Mouse (Mus musculus) neural tube, embryonic 11.5 days (tissue): ENCODE data around the gene 1700028P14Rik. TPM values are rescaled to one million over a fixed set of nuclear protein-coding genes. Genes with fewer than 3 reads are reported as not detected.
A peak's percentile ranks its signal among the peaks of the same experiment; 100 is the strongest.

Experiments
- ATAC-seq: fragments of 200-750 bp; cut with Nextera tagmentation; 2 replicates; pipeline ENCODE4 v1.8.0; 2017; ENCODE audit warnings: moderate number of reproducible peaks, mild to moderate bottlenecking, moderate TSS enrichment, moderate library complexity; ENCODE audit not compliant: insufficient read depth, low FRiP score, low TSS enrichment
- DNase-seq: peaks from one replicate; pipeline ENCODE4 v3.0.0-alpha.2; 2015; ENCODE audit warnings: low spot score
- H3K27ac ChIP-seq: fragments of 300-500 bp; sonication (generic); 2 replicates; pipeline ENCODE4 v1.5.1; 2014; ENCODE audit warnings: low read depth, mild to moderate bottlenecking, low read length
- H3K27me3 ChIP-seq: fragments of 300-500 bp; sonication (generic); 2 replicates; pipeline ENCODE4 v1.6.1; 2014; ENCODE audit warnings: mild to moderate bottlenecking, low read length, mixed read lengths; ENCODE audit not compliant: control insufficient read depth, insufficient read depth
- H3K36me3 ChIP-seq: fragments of 300-500 bp; sonication (generic); 2 replicates; pipeline ENCODE4 v1.6.1; 2014; ENCODE audit warnings: mild to moderate bottlenecking, low read length, moderate library complexity, mixed read lengths; ENCODE audit not compliant: control insufficient read depth, insufficient read depth
- H3K4me1 ChIP-seq: fragments of 300-500 bp; sonication (generic); 2 replicates; pipeline ENCODE4 v1.6.1; 2014; ENCODE audit warnings: low read length, mixed read lengths; ENCODE audit not compliant: control insufficient read depth, insufficient read depth
- H3K4me2 ChIP-seq: fragments of 300-500 bp; sonication (generic); 2 replicates; pipeline ENCODE4 v1.6.1; 2014; ENCODE audit warnings: low read depth, mild to moderate bottlenecking, moderate library complexity
- H3K4me3 ChIP-seq: fragments of 300-500 bp; sonication (generic); 2 replicates; pipeline ENCODE4 v1.5.1; 2014; ENCODE audit warnings: low read depth, low read length
- H3K9ac ChIP-seq: fragments of 300-500 bp; sonication (generic); 2 replicates; pipeline ENCODE4 v1.6.1; 2014; ENCODE audit warnings: mild to moderate bottlenecking, low read length
- H3K9me3 ChIP-seq: fragments of 300-500 bp; sonication (generic); 2 replicates; pipeline ENCODE4 v1.6.1; 2016; ENCODE audit warnings: low read length; ENCODE audit not compliant: control insufficient read depth
- WGBS: fragments of 180-500 bp; shearing (Covaris S2); extraction: QIAGEN DNeasy Blood & Tissue Kit; methylation state at CpG from one replicate; pipeline ENCODE4 v1.1.7; 2014; 5-methylcytosine and 5-hydroxymethylcytosine counted together
- polyA plus RNA-seq: library from polyadenylated mRNA; unstranded; fragments of >200 nt; fragmentation: Nextera tagmentation; extraction: Ambion mirVana; gene quantifications from 2 replicates; pipeline ENCODE4 v1.2.1, GENCODE M21; 2014

The 1700028P14Rik gene
- polyA plus RNA-seq, 1 experiment from 2014 or later: not detected

DNA sequence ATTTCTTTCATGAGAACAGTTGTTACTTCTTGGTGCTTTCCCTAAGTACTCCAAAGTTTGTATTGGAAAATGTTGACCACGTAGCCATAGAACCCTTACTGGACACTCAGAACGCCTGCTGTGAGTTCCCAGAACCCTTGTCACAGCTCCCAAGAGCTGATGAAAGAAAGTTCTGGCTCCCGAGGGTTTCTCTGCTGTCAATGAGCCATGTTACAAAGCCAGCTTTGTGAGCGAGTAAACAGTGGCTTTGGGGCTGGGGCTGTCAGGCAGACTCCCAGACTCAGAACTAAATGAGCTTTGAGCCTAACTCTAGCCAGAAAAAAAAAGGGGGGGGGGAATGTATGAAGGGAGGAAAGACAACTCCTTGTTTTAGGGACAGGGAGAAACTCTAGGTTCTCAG, 120.7 kb downstream of the 1700028P14Rik start:
- no peaks in the 10 kb centered on the region for H3K4me1 ChIP-seq
- DNase-seq (no peak), ATAC-seq (no peak)
- no peaks in the 10 kb centered on the region for H3K36me3 ChIP-seq
- H3K4me3 ChIP-seq: no peak overlapping the region
- no peaks in the 10 kb centered on the region for H3K27me3 ChIP-seq
- 44% methylated on average over 4 of the region's 4 CpGs for WGBS
- H3K27ac ChIP-seq: no peak overlapping the region
- no peaks in the 10 kb centered on the region for H3K9me3 ChIP-seq
- H3K9ac ChIP-seq: no peak overlapping the region
- H3K4me2 ChIP-seq: no peak overlapping the region

DNA sequence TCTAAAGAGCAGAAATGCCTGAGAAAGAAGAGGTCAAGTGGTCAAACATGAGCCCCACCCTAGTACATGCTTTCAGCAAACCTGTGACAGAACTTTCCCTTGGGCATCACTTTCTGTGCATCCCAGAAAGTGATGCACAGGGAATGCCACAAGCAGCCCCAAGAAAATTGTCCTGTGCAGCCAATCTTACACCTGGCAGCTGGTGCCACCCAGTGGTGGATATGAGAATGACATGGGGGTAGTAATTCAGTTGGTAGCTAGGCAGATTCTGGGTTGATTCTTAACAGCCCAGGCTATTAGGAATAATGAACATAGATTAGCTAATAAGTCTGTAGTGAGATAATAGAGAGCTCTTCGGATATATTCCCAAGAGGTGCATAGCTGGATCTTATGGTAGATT, 128.9 kb downstream of the 1700028P14Rik start:
- 11% methylated on average over 1 of the region's 1 CpGs for WGBS
- H3K4me3 ChIP-seq: no peak overlapping the region
- no peak overlapping the region for H3K4me2 ChIP-seq
- H3K27me3 ChIP-seq: no peaks in the 10 kb centered on the region
- ATAC-seq (0 out of 2 replicates have a peak, but pooled peaks have one; percentile 60), DNase-seq (peak; percentile 68)
- no peaks in the 10 kb centered on the region for H3K36me3 ChIP-seq
- H3K27ac ChIP-seq: no peak overlapping the region
- H3K4me1 ChIP-seq: no peaks in the 10 kb centered on the region
- H3K9ac ChIP-seq: no peak overlapping the region
- no peaks in the 10 kb centered on the region for H3K9me3 ChIP-seq

DNA sequence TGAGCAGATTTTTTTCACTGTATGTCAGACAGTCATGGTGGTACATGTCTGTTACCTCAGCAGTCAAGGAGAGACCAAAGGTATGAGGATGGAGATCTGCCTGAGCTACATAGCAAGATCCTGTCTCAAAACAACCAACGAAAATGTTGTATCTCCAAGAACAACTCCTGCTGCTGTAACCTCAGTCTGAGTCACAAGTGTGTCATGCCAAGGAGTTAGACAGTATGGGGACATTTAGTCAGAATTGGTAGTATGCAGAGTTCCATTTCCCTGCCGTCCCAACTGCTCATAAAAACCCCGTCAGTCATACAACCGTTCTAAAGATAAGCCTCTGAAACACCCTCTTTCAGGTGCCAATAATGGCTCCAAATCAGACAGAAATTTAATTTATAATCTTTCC, 130.8 kb downstream of the 1700028P14Rik start:
- H3K4me2 ChIP-seq: no peak overlapping the region
- H3K4me1 ChIP-seq: no peaks in the 10 kb centered on the region
- no peaks in the 10 kb centered on the region for H3K36me3 ChIP-seq
- H3K9ac ChIP-seq: no peak overlapping the region
- no peak overlapping the region for H3K27ac ChIP-seq
- H3K4me3 ChIP-seq: no peak overlapping the region
- DNase-seq (no peak), ATAC-seq (no peak)
- H3K27me3 ChIP-seq: no peaks in the 10 kb centered on the region
- WGBS: 88% methylated on average over 4 of the region's 4 CpGs
- H3K9me3 ChIP-seq: no peaks in the 10 kb centered on the region

- no peaks in the 10 kb centered on the region for H3K9me3 ChIP-seq
- H3K4me2 ChIP-seq: no peak overlapping the region
- no peak overlapping the region for H3K9ac ChIP-seq
- no peaks in the 10 kb centered on the region for H3K27me3 ChIP-seq
- no peak for DNase-seq
- no peaks in the 10 kb centered on the region for H3K4me1 ChIP-seq
- H3K36me3 ChIP-seq: no peaks in the 10 kb centered on the region
- H3K27ac ChIP-seq: no peak overlapping the region
- 91% methylated on average over 8 of the region's 8 CpGs for WGBS
- ATAC-seq: no peak
- H3K4me3 ChIP-seq: no peak overlapping the region
Observed at GRCm38 (mm10) chr19:23521071-23521470, 131.5 kb downstream of the 1700028P14Rik start.

DNA sequence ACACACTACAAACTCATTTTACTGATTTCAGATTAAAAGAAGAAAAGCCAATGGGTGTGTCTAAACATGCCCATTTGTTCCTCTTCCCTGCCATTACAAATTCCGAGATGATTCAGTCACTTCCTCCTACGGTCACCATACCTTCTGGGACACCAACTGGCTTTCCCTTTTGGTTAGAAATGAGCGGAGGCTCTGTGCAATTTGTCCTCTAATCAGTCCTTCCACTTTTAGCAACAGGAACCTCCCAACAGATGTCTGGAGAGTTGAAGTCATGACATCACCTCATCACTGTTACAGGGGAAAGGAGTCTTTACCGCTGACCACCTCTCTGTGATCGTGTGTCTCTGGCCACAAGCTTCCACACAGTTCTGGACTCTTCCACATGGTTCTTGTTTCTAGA, 132.0 kb downstream of the 1700028P14Rik start:
- no peaks in the 10 kb centered on the region for H3K4me1 ChIP-seq
- no peak overlapping the region for H3K4me3 ChIP-seq
- no peak overlapping the region for H3K4me2 ChIP-seq
- ATAC-seq (no peak), DNase-seq (no peak)
- no peak overlapping the region for H3K9ac ChIP-seq
- H3K27ac ChIP-seq: no peak overlapping the region
- WGBS: 64% methylated on average over 5 of the region's 5 CpGs
- no peaks in the 10 kb centered on the region for H3K36me3 ChIP-seq
- no peaks in the 10 kb centered on the region for H3K27me3 ChIP-seq
- no peaks in the 10 kb centered on the region for H3K9me3 ChIP-seq

- DNase-seq: no peak
- H3K9me3 ChIP-seq: no peaks in the 10 kb centered on the region
- no peak overlapping the region for H3K4me2 ChIP-seq
- no peak overlapping the region for H3K9ac ChIP-seq
- WGBS: 91% methylated on average over 5 of the region's 5 CpGs
- H3K27ac ChIP-seq: no peak overlapping the region
- ATAC-seq: no peak
- no peaks in the 10 kb centered on the region for H3K4me1 ChIP-seq
- no peaks in the 10 kb centered on the region for H3K27me3 ChIP-seq
- H3K4me3 ChIP-seq: no peak overlapping the region
- no peaks in the 10 kb centered on the region for H3K36me3 ChIP-seq
Observed at GRCm38 (mm10) chr19:23518477-23518876, 134.1 kb downstream of the 1700028P14Rik start.

- Histone ChIP-seq H3K9me3 (no peaks in the 10 kb centered on the region), H3K36me3 (no peaks in the 10 kb centered on the region), H3K4me2 (no peak overlapping the region), H3K9ac (no peak overlapping the region), H3K4me3 (no peak overlapping the region), H3K4me1 (no peaks in the 10 kb centered on the region), H3K27ac (no peak overlapping the region), H3K27me3 (no peaks in the 10 kb centered on the region)
- DNase-seq: no peak
- ATAC-seq: no peak
- WGBS: 40% methylated on average over 2 of the region's 2 CpGs
Observed at GRCm38 (mm10) chr19:23511303-23511702, 141.3 kb downstream of the 1700028P14Rik start.

Other genes with a start within 250 kb of the 1700028P14Rik start
- 2.0 and 3.0 TPM in 2 replicates for gene Mamdc2, start 204.4 kb downstream of the 1700028P14Rik start, polyA plus RNA-seq
- 7.5 and 10.4 TPM in 2 replicates for gene Ptar1, start 34.6 kb upstream of the 1700028P14Rik start, polyA plus RNA-seq
- 2.5 TPM in 2 replicates for gene Apba1, start 106.1 kb upstream of the 1700028P14Rik start, polyA plus RNA-seq